Mouse (Mus musculus) frontal cortex, adult (tissue): ENCODE data around the gene Kansl3.

ENCODE experiments used
- ATAC-seq: cut with Nextera tagmentation; 2 replicates; pipeline ENCODE4 v1.9.2; 2017; ENCODE audit warnings: mild to moderate bottlenecking, moderate library complexity, mixed read lengths; ENCODE audit not compliant: low TSS enrichment

The Kansl3 gene

DNA sequence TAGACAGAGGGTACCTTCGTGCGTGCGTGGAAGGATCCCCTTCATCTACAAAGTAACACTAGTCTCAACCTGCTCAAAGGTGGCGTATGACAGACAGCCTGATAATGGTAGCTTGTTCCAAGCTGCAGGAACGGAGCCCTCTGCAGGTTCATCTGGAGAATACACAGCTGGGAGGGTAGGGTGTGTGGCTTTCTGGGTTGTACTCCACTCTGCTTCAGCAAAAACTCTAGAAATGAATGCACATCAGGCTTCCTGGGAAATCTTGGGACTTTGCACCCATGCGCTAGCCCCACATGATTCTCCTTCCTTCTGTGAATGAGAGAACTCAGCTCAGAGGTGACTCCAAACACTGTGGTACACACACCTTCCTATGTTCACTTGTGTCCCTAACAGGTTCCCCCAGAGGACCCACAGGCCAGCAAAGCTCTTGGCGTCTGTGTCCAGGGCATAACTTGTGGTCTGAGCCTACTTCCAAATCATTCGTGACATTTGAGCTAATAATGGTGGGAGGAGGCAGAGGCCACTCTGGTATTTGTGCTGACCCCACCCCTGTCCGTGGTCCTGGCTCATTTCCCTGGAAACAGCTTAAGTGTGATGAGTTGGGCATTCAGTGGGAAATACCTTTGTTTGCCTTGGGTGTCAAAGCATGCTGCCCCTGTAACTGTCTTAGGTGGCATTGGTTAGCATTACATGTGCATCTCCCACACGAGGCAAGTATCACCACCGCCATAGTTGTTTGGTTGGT, 47.0 kb downstream of the Kansl3 start:
- ATAC-seq, result 0 out of 2 replicates have a peak, but pooled peaks have one; percentile 51

DNA sequence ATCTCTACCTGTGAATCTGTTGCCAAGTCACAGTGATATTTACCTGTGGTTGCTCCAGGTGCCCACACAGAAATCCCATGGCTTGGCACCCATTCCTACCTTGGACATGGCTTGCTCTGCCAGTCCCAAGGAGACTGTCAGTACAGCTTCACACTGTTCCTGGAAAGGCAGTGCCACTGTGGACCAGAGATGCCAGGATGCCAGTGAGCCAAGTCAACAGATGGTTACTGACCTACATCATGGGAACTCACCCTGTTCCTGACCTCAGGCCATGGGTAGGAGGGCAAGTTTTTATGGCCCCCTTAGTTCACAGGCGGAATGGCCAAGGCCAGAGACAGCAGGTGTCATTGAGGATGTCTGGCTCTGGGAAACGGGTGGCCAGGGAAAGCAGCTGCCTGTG, 47.8 kb downstream of the Kansl3 start:
- ATAC-seq, result no peak

DNA sequence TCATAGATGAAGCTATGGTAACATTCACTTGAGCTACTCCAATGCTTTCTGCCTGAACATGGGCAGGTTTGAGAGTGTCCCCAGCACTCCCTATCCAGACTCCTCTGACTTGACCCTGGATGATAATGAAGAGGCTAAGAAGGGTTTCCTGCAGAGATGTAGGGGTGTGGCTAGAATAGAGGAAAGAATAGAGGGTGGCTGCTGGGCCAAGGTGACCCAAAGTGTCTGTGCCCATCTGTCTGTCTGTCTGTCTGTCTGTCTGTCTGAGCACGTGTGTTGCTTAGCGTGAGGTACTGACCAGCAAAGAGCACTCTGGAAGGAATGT, 53.2 kb downstream of the Kansl3 start:
- ATAC-seq, result no peak

DNA sequence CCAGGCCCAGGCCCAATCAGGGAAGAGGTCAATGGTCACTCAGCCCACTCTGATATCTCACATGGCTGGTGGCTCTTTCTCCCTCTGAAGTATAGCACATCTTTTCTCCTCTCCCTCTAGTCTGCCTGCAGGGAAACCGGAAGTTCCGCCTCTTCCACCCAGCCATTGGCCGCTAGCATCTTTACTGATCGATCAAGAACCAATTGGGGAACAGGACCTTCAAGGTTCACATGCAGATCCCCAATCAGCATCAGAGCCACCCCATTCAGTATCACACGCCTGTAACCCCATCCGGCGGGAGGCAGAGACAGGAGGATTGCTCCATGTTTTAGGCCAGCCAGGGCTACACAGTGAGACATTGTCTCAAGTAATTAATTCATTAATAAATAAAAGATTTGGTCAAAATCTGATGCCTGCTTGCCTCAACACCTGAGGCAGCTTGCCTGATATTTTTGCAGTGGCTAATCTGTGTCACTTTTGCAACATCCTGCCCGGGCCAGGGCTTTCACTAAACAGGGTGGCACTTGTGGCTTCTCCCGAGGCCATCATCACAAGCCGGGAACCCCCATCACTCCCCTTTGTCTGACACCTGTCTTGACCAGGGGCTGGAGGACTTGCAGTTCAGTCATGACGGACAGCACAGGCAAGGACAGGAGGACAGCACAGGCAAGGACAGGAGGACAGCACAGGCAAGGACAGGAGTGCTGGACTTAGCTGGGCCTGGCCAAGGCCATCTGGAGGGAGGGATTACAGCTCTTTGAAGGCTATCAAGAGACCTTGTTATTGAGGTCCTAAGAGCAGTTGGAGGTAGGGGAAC, 53.8 kb downstream of the Kansl3 start:
- no peak for ATAC-seq

DNA sequence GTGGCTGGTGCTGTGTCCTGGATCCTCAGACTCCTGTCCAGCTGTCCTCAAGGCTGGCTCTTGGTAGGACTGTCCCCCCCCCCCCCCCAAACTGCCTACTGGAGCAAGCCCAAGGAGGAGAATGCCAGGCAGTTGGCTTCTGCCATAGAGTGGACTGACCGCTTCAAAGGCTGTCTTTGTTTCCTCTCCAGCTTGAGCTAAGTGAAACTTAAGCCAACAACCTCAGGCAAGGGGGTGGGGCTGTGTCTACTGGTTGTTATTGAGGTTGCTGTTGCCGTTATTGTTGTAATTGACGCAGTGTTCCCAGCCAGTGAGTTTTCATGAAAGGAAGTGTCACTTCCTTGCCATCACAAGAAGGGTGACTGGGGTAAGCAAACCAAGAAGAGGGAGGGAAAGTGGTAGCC, 59.5 kb downstream of the Kansl3 start:
- ATAC-seq, result 0 out of 2 replicates have a peak, but pooled peaks have one; percentile 9

DNA sequence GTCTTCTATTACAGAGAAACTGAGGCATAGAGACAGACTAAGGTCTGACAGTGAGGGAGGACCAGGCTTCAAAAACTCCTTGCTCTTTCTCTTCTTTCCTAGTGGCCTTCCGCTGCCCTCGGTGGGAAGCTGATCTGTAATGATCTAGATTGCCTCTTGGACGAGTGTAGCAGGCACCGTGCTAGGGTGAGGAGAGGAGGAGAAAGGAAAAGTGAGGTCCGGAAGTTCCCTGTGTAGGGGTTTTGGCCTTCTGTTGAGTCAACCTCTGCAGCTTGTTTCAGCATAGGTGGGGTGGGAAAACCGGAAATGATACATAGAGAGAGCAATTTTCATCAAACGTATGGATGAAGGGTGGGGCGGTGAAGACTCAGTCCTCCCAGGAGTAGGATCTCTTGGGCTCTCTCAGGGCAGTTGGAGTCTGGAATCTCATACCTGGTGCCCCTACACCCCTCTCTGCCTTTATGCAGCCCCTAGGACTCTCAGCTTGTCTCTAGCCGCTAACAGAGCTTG, 60.0 kb downstream of the Kansl3 start:
- ATAC-seq, result no peak

DNA sequence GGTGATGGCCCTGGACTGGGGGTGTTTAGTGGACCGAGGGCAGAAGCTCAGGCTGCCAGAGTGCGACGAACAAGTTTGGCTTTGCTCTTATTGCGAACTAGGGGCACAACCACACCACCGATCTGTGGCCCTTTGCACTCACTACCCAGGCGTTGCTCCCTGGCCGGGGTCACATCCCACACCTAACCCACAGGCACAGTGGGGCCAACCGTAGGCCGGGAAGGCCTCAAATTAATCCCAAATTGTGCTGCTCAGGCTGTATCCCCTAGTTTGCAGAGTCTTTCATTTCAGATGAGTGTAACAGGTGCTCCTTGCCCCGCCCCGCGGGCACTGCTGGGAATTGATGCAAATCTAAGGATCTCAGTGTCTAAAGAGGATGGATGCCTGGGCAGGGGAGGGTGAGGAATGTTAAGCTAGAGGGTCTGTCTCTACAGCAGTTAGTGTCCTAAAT, 60.5 kb downstream of the Kansl3 start:
- ATAC-seq, result no peak

DNA sequence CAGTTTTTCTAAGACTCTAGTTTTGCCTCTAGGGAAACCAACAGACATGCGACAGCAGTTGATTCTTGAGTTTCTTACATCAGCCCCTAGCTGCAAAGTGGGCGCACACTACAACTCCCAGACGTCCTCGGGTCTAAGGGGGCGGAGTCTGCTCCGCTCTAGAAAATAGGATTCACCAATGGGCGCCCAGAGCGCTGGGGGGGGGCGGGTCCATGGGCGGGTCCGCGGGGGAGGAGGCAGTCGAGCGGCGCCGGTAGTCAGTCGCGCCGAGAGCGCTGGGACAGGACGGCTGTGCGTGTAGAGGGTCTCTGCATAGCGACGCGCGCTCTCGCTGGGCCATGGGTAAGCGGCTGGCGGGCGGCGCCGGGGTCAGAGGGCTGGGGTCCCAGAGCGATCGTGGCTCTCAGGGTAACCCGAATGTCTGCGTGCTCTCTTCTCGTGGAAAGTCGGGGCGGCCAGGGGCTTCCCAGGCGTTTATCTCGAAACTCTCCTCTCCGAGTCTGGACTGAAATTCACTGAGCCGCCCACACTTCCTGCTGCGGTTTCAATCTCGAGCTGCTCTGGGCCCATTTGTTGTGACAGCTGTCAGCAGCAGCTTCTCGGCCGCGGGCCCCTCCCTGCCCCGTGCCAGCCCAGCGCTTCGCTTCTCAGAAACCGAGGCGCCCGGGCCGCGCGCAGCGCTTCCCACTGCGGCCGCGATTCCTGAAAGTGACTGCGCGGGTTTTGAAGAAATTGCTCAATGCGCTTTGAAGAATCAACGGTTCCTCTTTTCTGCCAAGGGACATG, 61.3 kb downstream of the Kansl3 start, which contains the start of gene Arid5a:
Arid5a (plus strand) TSS at position 239 of the 786 bp plus-strand sequence.
- peak; percentile 79 for ATAC-seq

DNA sequence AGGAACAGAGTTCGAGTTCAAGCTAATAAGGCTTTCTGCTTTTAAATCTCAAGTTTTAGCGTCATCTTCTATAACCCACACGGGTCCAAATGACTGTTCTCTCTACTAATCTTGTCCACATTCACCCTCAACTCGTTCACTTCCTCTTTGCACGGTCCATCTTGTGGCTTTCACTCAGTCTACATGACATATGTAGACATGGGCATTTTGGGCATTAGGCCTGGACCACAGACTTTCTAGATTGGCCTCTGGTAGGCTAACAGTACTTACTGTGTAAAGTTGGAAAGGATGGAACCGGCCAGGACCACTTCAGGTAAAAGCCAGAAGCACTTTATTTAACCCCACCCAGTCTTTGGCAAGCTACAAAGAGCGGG, 61.9 kb downstream of the Kansl3 start:
- no peak; the same call in 1 of the 2 replicates for ATAC-seq

DNA sequence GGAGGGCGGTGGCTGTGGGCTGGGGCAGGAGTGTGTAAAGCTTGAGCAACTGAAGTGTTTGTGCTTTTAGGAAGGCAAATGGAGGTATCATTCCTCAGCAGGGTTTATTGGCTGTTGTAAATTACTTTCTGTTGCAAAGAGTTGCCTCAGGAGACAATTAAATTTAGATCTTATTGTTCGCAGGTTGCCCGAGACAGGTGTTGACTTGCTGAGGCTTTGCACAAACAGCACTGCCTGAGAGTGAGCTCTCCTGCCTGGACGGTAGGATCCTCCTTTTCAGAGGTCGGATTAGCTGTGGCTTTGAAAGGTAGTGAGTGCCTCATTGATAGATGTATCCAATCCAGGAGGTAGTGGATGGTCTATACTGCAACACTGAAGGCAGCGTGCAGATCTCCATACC, 62.9 kb downstream of the Kansl3 start:
- no peak for ATAC-seq

DNA sequence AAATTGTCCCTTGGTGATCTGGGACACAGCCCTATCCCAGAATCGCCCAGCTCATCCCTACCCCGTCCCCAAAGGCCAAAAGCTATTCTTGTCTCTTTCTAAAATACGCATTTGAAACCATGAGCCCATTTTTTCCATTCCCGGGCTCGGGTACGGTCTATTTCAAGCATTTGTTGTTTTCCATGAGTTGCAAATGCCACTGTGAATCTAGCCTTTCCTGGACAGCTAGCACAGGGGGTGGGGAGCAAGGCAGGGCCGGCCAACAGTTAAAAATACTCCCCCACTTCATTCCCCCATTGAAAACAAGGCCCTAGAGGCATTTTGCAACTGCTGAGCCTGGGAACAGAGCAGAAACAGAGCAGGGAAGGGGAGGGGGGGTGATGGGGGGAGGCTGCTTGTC, 64.2 kb downstream of the Kansl3 start:
- no peak for ATAC-seq

DNA sequence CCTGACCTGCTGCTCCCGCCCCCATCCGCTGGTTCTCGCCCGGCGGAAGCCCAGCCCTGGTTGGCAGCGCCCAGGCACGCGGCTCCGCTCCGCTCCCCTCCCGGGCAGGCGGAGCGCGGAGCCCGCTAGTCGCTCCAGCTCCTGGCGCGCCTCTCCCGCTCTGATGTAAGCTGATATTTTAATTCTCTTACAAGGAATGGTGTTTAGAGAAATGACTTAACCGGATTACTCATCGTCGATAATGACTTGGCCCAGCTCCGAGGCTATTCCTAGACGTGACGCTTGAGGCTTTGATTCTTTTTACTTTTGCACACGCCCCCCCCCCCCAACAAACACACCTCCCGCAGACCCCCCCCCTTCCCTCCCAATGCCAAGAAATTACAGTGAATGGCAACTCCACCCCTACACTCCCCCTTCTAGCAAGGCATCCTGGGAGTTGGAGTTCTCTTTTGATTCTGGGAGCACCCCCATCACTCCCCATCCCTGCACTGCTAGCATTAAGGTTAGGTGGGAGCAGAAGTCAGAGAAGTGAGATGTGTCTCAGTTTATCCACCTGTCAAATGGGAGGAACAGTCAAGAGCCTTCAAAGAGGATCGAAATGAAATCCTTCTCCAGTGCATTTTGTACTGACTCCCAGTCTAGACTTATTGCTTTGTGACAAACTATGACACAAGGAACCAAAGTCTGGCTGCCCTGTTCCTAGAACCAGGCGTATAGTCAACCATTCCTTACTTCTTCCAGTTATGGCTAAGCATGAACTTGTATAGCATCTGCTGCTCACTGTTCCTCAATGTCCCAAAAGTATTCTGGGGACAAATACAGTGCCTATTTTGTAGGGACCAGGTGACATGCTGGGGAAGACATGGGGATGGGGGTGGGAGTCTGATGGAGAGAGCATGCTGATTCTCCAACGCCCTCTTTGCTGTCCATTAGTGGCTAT, 65.3 kb downstream of the Kansl3 start:
- peak; percentile 72 for ATAC-seq

DNA sequence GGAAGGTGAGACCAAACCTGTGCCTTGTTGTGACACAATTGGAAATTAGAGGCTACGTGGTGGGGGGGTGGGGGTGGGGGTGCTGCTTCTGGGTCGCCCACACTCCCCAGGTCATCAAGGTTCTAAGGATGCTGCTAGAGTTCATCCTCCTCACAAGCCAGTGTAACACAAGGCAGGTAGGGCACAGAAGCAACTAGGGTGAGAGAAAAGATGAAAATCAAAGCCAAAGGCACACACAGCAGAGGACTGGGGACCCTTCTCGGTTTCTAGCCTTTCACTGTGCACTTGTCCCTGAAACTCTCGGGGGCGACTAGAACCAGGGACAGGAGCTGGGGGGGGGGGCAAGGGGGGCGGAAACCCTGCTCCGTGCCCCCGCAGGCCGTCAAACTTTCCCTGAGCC, 66.0 kb downstream of the Kansl3 start:
- ATAC-seq, result no peak

DNA sequence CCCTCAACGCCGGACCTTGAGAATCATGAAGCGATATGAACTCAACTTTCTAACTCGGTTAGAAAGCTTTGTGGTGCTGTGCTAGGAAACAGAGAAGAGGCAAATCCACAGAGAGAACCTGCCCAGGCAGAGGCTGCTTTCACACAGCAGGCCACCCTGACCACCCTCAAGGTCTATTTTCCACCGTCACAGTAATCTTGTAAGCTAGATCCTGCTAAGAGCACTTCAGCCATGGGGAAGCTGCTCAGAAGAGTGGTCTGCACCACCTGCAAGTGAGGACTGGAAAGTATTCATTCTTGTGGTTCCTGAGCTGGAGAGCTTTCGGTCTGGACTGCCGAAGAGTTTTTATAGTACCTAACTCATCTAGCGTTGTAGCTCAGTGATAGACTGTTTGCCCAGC, 66.7 kb downstream of the Kansl3 start:
- ATAC-seq, result no peak

DNA sequence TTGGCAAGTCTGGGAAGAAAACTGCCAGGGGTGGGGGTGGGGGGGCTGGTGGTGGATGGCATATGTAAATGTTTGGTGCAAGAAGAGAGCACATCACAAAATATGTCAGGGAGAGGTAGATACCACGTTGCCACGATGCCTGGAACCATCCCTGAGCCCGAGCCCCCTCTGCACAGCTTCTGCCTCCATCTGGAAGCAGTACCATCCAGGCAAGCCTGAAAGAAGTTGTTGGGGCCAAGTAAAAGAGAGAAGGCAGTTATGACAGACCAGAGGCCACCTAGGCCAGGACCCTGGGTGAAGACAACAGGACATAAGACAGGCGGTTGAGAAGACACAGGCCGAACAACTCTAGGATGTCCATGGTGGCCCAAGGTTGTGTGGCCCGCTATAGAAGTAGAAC, 68.5 kb downstream of the Kansl3 start:
- no peak for ATAC-seq

DNA sequence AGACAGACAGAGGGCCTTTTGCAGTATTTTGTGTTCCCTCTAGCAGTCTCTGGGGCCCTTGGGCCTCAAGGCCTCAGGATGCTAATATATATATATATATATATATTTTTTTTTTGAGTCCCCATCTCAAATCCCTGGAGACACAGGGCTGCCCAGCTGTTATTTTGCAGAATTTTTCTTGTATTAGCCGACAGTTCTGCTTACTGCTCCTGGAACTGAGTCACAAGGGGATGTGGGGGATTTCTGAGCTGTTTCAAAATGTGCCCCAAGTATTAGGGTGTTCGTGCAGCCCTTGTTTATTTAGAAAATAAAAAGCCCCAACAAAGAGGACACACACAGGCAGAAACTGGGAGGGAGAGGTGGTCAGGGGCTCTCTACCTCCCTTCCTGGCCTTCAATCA, 69.3 kb downstream of the Kansl3 start:
- no peak for ATAC-seq

DNA sequence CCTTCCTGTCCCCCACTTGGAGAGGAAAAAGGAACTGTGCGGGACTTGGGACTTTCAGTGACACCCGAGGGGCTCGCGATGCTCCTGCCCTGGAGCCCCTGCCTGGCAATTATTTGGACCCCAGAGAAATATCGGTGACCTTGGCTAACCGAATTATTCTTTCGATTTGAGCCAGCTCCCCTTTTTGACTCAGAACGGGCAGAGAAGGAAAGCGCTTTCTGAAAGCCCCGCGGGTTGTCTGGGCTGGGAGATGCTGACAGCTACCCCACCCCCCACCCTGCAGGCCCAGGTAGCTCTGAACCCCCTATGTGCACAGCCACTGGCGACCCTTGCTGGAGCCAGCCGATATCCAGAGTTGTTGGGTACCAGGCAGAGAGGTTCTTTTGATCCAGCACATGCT, 69.9 kb downstream of the Kansl3 start:
- no peak for ATAC-seq

DNA sequence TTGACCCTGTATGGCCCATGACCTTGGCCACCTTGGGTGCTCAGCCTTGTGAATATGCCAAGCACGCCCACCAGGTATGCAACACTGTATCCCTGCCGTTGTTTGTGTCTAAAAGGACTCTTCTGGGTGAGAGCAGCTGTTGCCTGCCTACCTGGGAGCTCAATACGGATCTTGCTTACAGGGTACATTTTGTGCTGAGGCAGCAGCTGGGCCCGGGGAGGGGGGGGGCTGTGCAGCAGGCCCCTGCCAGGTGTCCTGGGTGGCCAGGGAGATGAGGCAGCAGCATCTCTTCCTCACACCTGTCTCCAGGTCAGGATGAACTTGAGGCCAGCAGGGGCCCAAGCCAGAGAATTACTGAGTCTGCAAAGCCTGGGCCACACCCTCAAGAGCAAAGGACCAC, 70.9 kb downstream of the Kansl3 start:
- ATAC-seq, result no peak

DNA sequence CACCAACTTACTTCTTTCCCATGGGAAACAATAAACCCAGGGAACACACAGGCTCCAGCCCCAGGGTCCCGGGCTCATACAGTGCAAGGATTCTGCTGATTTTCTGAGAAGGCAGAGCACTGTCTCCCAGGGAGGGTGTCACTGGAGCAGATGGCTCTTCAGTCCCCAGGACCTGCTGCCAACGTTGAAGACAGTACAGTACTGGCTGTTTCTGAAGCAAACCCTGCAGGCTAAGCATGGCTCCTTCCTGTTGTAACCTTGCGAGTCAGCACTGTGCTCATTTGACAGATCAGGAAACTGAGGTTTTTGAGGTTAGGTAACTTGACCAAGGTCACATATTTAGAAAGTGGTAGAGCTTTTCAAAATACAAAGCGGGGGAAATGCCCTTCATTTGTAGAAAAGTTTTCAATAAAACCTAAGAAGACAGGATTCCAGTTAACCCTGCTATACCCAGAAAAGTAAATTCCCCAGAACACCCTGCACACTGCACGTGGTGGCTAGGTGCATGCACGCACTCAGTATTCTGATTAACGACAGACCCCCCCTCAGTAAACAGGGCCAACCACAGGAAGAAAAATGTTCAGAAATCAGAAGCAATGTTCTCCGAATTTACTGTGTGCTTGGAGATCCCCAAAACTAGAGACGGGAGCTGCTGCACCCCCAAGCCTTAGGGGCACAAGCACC, 72.4 kb downstream of the Kansl3 start:
- ATAC-seq, result no peak

DNA sequence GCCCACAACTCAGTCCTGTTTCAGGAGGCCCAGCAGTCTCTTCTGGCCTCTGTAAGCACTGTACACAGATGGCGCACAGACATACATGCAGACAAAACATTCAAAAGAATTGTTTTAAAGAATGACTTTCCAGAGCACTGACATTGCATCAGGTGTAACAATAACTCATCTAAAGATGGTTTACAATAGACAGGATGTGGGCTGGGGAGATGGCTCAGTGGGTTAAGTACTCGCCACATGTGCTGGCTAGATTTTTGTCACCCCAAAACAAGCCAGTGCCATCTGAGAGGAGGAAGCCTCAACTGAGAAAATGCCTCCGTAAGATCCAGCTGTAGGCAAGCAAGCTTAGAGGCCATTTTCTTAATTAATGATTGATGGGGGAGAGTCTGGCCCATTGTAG, 74.6 kb downstream of the Kansl3 start:
- no peak for ATAC-seq

DNA sequence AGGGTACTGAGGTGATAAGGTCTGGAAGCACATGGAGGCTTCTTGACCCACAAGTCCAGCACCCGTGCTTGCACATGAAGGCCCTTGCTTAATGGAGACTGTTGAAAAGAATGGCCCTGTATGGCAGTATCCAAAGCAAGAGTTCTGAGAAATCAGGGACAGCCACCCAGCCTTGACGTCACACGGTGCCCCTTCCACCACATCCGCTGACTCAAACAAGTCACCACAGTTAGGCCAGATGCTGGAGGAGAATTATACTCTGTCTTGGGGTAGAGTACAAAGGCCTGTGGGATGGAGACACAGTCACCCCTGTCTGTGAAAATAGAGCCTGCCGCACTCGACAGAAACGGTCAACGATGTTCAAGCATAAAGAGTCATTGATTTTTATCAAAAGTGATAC, 75.5 kb downstream of the Kansl3 start:
- no peak for ATAC-seq
